Mouse (Mus musculus) kidney, adult 8-10 months (tissue): ENCODE measurements around the gene Prrg3.
"Not testable (repeated sequence)": the region's sequence is repeated elsewhere in the genome, so short reads cannot be mapped to it uniquely, and the experiment has no call there.

Experiments used
- DNase-seq, 2 experiments: peaks; one replicate each; pipeline ENCODE4 v3.0.0; 2022

Gene Prrg3

DNA sequence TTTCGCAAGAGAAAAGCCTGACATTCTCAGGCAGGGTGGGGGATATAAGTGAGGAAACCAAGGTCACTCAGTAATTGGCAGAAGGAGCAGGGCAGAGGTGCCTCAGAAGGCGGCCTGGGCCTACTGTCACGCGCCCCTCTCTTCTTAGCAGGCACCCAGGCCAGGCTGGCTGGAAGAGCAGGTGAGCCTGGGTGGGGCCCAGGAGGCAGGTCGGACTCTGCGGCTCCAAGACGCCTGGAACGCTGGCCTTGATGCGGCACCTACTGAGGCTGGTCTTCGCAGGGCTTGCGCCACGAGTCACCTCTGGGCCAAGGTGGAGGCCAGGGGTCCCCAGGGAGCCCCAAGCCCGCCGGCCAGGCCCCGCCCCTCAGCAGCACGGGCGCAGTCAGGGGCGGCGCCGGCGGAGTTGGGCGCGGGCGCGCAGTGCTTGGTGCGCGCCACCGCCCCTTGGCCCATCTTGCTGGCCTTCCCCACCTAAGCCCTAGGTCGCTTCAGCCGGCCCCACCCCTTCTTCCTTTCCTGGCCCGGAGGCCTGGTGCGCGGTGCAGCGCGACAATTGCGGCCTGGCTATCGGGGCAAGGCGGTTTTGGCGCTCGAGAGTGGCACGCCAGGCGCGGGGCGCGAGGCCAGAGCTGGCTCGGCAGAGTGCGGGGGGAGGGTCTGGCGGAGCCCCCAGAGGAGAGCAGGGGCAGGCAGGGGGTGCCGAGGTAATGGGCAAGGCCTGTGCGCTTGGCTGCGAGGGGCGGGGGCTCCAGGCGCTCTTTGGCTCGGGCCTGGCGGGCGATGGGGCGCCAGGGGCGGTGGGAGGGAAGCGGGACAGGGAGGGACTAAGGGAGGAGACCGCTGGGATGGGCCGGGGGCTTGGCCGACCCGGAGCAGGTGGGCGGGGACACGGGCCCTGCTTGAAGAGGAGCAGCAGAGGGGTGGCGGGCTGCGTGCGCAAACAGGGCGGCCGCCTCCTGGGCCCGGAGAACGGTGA is at the start of gene Prrg3:
TSS of gene Prrg3 (plus strand) at position 552 of the 979 bp plus-strand sequence.
- DNase-seq = no peak

- peak; percentile 8 to 40 for DNase-seq
Measured at GRCm38 (mm10) chrX:71946631-71947030, 15.8 kb upstream of the Prrg3 start.

DNA sequence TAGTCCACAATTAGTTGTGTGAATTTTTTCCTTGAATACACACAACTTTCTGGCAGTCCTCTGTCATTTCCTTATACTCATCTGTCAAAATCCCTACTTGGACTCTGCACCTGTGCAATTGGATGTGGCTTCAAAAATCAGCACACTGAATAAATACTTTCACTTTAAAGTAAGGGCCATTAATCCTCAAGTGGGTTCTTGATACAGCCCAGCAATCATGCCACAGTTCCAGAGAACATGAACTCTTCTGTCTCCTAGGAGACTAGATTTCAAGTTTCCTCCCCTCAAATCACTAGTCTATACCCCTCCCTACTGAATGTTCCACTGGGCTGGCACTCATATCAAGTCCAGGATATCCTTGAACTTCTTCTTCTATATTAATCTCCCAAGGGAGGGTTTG is 4.1 kb upstream of the Prrg3 start:
- DNase-seq = no peak

DNA sequence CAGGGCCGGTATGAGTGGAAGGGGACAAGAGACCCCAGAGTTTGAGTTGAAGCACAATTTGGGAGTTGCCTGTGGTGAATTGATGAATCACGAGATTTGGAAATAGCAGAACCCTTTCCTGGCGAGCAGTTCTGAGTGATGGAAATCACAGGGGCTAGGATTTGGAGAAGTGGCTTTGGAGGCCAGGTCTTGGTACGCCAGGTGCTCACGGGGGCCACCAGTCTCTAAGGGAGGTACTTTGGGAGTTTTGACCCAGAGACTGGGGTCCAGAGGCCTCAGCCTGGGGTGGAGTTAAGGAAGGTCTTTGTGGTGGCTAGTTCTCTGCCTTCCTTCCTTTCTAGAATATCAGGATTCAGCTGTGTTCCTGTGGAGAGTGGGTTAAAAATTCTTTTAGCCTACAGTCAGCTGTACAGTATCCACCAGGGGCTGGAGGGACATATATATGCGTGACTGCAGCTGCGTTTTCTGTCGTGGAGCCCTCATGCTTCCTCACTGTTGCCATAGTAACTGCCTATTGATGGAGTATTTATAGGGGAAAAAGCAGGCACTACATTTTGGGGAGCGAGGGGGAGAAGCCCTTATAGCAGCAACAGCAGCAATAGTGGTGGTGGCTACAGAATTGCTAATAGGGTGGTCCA is 970 bp downstream of the Prrg3 start:
- no peak for DNase-seq

DNA sequence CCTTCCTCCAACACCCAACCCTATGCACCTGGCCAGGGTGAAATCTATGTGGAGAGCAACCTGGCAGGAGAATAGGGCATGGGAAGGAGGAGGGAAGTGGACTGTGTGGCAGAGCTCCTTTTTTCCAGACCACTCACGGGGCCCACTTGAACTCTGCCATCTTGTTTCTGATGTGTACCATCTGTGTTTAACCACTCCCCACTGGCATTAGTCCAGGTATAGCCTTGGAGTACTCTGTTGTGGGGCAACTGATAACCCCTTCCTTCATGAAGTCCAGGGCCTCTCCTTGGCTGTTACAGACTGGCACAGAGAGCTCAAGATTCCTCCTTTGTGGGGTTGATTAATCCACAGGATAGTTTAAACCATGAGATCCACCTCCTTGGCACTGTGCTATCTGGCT is 5.8 kb downstream of the Prrg3 start:
- no peak for DNase-seq

GRCm38 (mm10) chrX:71968816-71969215 is 6.4 kb downstream of the Prrg3 start:
- no peak for DNase-seq

DNA sequence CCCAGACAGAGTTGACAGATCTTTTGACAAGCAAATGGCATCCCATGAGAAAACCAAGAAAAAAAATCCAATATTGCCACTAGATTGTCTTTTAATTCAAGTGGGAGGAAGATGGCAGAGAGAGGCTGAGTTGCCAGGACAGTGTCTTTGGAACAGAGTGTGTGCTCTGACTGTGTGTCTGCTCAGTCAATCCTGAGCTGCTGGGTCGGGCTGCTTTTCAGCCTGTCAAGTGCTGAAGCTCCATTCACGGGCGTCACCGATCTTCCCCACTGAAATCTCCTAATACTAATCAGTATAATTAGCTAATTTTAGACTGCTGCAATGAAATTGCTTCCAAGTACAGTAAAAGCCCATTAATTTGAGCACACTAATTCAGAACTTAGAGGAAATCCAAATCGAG is 8.9 kb downstream of the Prrg3 start:
- no peak for DNase-seq

DNA sequence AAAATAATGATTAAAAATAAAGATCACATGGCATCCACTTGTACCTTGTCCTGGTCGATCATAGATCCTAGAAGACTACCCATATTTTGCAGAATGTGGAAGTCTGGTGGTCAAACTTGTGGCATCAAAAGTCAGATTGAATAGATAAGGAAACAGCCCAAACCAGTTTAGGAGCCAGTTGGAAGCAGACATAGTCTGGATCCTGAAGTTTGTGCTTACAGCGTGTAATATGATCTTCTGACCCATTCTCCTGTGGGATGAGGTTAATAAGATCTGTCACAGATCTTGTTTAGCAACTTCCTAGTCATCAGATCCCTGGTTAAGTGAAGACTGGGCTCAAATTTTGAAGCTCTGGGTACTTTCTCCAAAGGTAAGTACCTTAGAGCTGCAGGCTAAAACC is 10.3 kb downstream of the Prrg3 start, which contains the start of gene Fate1:
TSS of gene Fate1 (plus strand) at position 301 of the 400 bp plus-strand sequence.
- DNase-seq = no peak

DNA sequence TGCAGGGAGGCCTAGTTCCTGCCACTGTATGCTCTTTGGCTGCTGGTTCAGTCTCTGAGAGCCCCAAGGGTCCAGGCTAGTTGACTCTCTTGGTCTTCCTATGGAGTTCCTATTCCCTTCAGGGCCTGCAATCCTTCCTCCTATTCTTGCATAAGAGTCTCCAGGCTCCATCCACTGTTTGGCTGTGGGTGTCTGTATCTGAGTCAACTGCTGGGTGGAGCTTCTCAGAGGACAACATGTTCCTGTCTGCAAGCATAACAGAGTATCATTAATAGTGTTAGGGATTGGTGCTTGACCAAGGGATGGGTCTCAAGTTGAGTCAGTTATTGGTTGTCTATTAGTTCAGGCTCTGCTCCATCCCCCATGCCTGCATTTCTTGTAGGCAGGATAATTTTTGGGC is 15.3 kb downstream of the Prrg3 start:
- not testable (repeated sequence) for DNase-seq

DNA sequence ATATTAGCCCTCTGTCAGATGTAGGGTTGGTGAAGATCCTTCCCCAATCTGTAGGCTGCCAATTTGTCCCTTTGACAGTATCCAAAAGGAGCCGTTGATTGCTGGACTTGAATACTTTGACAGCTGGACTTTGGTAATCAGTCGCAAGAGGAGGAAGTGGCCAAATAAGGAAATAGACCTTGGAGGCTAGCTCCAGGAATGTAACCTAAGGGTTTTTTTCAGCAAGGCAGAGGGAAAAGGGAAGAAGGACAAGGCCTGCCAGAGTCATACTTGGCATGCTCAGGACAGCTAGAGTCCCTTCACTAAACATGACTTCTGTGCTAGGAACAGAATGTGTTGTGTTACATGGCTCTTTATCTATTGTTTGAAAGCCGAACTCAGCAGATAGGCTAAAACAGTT is 18.0 kb downstream of the Prrg3 start:
- DNase-seq = no peak

- DNase-seq = no peak
Measured at GRCm38 (mm10) chrX:71981322-71981721, 18.9 kb downstream of the Prrg3 start.

- no peak for DNase-seq
Measured at GRCm38 (mm10) chrX:71983205-71983604, 20.8 kb downstream of the Prrg3 start.

- DNase-seq = no peak
Measured at GRCm38 (mm10) chrX:71983775-71984174, 21.4 kb downstream of the Prrg3 start.

GRCm38 (mm10) chrX:71991549-71991948 is 29.1 kb downstream of the Prrg3 start, which contains the start of gene Cnga2:
Cnga2 (plus strand) TSS chrX:71991849.
- DNase-seq = no peak

DNA sequence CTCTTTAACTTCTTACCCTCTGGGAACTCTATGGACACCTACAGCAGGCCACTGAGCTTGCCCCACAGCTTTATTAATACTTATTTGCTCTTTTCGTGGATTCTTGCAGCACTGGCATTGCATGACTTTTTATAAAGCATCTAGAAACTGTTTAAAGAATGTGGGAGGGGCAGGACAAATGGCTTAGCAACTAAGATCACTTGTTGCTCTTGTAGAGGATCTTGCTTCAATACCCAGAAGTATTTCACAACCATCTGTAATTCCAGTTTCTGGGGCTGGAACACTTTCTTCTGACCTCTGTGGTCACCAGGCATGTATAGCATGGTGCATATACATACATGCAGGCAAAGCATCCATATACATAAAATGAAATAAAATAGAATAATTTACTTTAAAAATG is 33.5 kb downstream of the Prrg3 start:
- DNase-seq = no peak

DNA sequence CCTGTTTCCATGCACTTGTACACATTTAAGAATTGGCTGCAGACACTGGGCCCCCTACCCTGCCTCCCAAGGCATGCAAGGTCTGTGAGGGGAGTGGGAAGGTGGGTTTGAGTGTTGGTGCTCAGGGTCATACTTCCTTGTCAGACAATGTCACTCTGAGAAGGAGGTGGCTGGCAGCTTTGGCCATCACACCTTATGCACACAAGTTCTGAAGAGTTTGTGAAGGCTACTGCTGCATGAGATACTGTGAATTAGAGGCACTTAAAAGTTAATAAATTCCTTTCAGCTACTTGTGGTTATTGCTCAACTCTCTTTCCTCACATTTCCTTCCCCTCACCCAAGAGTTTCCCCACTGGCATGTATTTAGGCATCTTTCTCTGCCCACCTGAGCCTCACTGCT is 47.5 kb downstream of the Prrg3 start:
- DNase-seq = no peak

- no peak for DNase-seq
Measured at GRCm38 (mm10) chrX:72012236-72012635, 49.8 kb downstream of the Prrg3 start.

- DNase-seq = peak in 1 of 2 experiments; percentile 15
Measured at GRCm38 (mm10) chrX:72012804-72013203, 50.4 kb downstream of the Prrg3 start.

DNA sequence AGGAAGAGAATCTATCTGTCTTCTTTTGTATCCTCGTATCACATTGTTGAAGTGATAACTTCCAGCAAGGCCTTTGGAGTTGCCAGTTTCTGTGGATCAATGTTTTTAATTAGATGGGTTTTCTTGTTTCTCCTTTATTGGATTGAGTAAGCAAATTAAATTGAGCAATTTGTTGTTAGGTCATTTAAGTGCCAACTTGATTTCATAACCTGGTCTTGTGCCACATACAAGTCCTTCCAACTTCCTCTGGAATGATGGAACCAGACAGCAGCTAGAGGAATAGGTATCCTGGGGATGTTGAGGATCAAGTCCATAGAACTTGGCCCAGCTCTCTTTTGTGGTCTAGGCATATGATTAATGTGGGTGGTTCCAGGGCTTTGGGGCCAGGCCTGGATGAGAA is 59.8 kb downstream of the Prrg3 start:
- no peak for DNase-seq
